Mouse (Mus musculus) liver, adult (tissue): Measurements from ENCODE around the gene Ankrd6.

ENCODE experiments used
- GATA4 ChIP-seq: IDR thresholded peaks from 2 replicates; pipeline ENCODE4 v1.6.1; 2014; ENCODE audit warnings: mild to moderate bottlenecking, low read length; ENCODE audit not compliant: insufficient replicate concordance

Gene Ankrd6

DNA sequence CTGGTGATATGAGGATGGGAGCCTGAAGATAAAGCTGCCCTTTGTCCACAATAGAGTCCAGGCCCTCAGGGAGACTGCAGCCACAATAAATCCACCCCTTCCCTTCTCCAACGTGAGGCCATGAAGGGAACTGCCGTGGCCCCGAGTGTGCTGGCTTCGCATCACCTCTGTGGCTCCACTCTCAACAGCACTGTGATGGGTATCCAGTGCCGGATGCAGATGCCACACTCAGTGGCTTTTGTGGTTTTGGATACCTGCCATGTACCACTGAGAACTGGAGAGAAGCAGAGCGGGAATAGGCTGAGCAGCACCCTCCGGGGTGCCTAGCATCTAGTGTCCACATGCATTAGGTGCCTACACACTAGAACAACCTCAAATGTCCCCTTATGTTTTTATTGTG is 29.8 kb downstream of the Ankrd6 start:
- no peak for TF ChIP-seq GATA4

DNA sequence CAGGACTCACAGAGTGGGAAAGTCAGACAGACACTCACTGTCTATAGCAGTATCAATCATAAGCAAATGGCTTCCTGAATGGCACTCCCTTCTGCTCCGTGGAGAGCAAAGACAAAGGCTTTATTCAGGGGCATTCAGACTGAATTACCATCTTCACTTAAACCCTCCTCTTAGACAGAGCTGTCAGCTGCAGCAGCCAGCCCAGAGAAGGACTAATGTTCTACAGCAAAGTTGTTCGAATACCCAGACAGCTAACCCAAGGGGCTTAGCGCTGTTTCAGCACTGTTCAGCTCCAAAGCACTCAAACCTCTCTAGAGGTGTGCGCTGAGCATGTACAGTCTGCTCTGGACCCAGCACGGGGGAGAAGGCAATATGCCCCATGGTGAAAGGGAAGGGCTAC is 32.1 kb downstream of the Ankrd6 start:
- no peak for TF ChIP-seq GATA4

DNA sequence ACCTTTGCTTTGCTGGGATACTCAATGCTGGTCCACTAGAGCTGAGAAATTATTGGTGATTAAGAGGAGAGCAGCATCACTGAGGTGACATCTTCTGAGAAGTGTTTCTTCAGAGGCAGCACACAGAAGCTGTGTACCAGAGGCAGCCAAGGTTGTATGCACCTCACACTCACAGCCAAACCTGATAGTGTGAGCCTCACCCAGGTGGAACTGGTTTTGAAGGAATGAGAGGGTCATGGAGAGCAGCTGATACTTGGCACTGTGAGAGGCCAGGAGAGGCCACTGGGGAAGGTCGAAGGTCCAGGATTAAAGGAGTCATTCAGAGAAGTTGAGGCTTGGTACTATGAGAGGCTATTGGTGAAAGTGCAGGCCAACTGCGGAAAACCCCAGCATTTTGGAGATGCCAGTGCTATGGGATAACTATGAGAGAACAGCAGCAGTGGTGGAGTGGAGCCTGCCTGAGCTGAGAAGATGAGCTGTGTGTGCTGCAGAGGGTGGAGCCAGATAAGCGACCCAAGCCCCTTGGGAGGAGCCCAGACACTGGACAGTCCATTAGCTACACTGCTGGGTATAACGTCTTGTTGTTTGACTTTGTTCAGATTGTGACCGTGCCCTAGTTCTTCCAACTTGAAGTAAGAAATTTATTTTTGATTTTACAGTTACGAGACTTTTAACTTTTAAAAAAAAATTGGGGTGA is 33.8 kb downstream of the Ankrd6 start:
- no peak for TF ChIP-seq GATA4

DNA sequence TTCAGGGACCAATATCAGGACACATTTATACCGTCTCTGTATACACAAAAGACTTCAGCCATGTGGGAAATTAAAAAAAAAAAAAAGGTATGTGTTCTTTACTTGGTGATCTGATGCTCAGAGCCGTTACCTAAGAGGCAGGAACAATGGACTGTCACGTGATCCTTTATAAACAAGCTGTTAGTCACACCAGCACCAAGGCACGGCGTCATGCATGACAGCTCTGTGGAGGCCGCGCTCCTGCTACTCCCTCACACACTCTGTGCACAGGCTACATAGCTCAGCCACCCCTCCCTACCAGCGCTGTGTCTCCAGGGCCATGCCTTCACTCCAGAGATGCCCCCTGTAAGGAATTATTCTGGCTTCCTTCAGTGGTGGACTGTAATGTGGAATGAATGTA is 34.7 kb downstream of the Ankrd6 start:
- no peak for TF ChIP-seq GATA4

DNA sequence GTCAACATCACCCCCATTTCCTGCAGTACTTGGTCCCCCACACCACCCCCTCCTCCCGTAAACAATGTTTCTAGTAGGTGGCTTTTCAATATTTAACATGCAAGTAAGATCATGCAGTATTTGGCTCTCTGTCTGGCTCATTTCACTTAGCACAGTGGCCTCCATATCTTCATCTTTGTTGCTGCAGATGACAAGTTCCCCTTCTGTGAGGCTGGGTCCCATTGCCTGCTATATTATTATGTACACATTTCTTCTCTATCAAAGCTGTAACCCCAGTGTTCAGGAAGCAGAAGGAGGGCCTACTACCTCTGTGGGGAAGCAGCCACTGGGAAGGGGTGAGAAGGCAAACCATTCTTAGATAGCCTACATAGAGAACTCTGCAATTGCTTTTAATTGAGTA is 40.6 kb downstream of the Ankrd6 start:
- TF ChIP-seq GATA4 = no peak

DNA sequence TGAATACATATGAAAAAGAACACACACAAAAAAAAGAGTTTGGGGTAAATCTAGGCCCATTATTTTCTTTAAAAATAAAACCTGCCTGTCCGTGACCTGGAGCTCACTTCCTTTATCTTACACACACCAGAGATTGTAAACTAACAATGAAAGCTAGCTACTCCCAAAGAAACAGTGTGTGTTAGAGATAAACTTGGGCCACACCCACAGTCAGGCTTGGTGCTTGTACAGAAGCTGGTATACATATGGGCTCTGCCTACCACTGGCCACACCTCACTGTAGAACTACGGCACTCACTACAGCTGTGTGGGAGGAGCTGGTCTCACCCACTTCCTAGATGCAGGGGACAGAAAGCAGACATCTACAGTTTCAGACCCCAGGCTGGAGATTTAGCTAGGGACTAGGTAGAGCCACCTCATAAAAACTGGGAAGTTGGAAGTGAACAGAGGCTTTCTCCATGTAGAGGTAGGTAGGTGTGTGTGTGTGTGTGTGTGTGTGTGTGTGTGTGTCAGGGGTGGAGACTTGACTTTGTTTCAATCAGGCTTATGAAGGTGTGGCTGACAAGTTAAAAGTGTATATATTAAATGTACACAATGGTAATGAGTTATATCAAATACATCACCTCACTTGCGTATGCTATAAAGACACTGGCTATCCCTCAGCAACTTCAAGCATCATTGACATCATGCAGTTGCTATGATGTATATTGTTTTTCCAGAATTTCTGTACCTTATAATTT is 41.2 kb downstream of the Ankrd6 start:
- no peak for TF ChIP-seq GATA4

DNA sequence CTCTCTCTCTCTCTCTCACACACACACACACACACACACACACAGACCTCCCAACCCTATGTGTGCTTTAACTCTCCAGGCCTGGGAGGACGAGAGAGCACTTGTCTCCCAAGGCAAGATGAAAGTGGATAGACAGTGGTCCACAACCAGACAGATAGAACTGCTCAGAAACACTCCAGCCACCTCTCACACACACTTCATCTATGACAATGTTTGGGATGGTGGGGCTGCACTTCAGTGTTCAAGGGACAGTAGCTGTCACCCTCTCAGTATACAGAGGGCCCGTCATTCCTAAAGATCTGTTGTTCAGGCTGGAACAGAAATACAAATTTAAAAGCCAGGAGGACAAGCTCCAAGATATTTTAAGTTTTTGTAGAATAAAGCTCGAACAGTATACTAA is 43.0 kb downstream of the Ankrd6 start:
- no peak for TF ChIP-seq GATA4

DNA sequence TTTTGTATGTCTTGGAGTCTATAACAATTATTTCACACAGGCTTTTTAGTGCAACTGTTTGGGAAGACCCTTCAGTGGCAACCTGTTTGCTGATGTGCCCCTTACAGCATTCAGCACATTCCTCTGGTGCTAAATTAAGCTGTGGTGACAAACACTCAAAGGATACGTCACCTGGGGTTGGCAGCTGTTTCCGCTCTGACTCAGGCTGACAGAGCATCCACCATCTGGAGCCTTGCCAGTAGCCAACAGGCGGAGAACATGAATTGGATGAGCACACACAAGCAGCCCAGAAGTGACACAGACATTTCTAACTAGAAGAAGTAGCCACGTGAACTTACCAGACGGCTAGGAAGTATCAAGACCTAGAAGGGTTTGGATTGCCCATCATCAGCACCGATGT is 44.0 kb downstream of the Ankrd6 start:
- TF ChIP-seq GATA4 = no peak

DNA sequence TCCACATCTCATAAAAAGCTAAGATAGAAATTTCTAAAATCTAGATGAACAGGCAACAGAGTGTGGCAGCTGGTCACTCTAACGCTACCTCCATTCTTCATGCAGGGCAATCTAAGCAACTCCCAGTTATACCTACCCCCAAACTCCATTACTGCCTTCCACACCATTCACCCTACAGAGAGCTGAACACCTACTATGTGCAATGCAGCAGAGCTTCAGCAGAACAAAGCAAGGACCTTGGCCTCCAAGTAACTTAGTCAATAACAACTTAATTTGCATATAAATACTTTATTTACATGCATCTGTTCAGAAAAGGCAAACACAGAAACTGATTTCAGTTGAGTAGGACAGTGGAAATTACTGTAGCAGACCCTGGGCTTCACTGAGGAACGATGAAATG is 44.7 kb downstream of the Ankrd6 start:
- TF ChIP-seq GATA4 = no peak

DNA sequence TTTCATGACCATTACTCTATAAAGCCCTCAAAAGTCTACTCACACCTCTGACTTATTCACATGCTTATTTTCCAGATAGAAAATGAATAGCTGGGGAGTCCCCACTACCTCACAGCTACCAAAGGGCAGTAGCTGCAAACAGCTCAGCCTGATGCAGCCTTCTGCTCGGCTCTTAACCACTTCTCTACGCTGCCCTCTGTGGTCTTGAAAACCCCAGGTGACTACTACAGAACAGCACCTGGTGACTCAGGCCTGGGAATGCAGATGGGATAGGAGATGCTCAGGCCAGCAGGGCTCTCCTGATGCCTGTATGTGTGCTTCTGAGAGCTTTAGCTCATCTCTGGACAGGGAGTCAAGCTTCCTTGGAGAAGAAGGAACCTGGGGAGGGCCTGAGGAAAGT is 45.3 kb downstream of the Ankrd6 start:
- TF ChIP-seq GATA4 = no peak

DNA sequence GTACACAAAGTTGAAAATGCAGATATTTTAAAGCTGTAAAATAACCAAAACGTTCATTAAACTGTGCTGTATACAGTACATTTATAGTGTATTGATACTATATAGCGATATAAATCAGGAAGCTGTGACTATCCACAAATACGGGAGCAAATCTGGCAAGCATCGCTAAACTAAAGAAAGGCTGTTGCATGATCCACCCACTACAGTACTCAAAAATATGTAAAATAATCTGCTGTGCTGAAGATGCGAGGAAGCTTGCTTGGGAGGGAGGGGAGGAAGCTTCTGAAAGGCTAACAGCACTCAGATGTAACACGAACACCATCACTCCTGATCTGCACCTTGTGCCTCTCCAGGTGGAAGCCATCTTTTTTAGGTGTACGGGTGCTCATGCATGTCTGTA is 46.8 kb downstream of the Ankrd6 start:
- no peak for TF ChIP-seq GATA4

DNA sequence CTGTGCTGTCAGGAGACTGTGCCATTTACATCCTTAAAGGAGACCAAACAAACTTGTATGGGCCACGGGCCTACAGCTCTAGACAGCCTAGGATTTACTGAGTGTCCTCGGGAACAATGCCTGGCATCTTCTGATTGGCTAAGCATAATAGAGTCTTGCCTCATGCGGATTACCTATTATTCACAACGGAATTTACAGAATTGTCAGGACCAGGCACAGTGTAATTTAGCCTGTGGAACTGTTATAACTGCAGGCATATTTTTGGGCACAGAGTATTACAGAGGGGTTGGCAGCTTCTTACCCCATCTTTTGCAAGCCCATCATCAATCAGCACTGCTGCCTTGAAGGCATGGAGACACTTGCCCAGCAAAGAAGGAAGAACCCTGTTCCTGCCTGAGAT is 51.6 kb downstream of the Ankrd6 start:
- no peak for TF ChIP-seq GATA4

DNA sequence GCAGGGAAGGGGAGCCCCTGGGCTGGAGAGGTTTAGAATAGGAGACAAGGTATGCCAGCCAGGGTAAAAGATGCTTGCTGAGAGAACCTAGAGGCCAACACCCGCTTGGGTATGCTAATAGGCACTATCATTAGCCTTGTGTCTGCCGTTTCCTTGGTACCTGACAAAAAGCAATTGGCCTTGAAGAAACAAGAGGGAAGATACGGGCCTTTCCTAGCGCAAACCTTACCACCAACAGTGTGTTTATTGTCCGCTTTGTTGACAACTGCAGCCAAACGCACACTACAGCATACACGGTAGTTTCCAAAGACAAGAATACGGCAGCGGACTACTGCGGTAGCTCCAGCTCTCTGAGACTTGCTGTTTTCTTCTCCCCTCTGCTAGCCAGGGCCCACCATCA is 59.3 kb downstream of the Ankrd6 start:
- TF ChIP-seq GATA4 = no peak

DNA sequence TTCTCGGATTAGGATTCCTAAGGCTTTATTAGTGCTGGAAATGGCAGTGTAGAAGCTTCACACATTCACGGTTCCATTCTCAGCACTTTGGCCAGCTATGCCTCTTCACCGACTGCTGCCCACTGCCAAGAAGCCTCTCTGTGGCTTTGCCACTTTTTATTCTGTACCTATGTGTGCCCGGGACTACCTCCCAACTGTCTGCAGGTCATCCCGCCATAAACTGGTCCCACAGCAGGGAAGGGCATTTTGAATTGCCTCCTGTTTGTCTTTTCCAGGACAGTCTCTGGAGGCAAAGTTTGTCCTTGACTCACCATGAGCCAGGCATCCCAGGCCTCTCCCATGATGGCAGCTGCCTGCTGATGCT is 59.9 kb downstream of the Ankrd6 start:
- TF ChIP-seq GATA4 = no peak

DNA sequence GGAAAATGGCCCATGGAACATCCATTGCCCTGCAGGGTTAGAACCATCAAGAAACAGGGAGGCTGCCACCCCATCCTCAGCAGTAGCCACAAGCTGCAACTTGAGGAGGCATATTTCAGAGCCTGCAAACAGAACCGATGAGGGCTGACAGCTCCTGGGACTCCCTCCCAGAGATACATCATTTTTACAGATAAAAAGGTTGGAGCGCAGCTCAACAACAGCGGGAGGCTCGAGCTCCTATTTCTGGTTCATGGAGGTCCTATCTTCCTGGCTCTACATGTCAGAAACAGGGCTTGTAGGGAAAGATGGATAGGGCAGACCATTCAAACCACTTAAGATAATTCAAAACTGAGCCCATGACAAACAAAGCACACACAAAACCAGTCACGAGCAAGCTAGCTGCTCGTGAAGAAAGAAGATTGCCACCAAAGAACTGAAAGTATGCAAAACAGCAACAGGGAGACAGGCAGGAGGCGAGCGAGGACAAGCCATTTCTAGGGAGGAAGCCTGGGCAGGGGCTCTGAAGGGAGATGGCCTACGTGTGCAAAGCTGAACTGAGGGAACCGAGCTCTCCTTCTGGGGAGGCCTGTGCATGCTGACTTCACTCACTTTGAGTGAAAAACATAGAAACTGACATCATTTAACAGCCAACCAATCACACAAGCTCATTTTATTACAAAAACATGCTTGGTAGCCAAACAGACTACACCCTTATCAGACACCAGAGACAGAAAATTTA is 60.5 kb downstream of the Ankrd6 start:
- TF ChIP-seq GATA4 = no peak

DNA sequence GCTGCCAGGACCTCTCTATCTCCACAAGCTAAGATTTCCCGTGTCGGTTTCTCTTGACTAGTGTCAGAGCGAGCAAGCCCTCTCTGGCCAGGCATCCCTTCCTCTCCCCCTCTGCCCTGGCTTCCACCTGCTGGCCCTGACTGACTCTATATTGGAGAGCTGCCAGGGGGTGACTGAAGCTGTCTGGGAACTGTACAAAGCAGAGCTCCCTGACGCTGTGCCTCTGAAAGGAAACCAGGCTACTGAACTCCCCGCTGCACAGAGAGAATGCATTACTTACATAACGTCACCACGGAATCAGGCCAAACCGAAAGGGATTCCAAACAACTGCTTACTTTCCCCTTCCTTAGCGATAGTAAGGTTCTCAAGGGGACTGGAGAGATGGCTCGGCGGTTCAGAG is 61.4 kb downstream of the Ankrd6 start:
- TF ChIP-seq GATA4 = no peak
